Mouse (Mus musculus) CD8-positive naive resting alpha-beta T cell, adult 2 months (primary cell): Measurements from ENCODE around the gene Ly6g6d.

Experiments used
- DNase-seq, 2 experiments: peaks; one replicate each; pipeline ENCODE4 v3.0.0; 2022; ENCODE audit warnings: low read depth in 2 of 2, low spot score in 2 of 2

The Ly6g6d gene

DNA sequence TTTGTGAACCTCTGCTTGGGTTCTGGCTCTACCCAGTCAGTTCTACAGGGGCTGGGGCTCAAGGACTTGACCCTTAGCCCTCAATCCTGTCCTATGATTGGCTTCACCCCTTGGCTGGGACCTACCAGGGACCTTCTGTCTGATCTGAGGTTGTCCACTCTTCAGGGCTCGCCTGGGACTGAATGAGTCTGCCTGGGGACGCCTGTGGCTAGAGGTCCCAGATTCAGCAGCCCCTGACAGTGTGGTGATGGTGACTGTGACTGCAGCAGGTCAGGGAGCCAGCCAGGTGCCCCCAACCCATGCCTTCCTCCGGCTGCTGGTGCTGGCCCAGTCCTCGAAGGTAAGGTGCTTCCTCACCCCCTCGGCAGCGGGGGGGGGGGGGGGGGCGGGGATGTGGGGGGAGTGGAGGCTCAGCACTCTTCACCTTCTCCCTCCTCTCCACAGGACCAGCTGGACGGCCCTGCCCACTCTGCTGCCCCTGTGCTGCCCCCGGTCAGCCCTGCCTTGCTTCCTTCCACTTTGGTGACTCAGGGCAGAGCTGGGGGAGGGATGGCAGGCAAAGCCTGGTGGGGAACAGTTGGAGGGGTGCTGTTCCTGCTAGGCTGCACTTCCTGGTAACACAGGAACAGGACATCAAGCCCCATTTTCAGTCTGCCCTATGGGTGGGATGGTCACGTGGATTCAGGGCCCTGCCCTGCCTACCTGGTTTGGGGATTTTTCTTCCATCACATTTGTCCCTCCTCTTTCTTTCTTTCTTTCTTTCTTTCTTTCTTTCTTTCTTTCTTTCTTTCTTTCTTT, 53.0 kb downstream of the Ly6g6d start:
- DNase-seq = no peak

DNA sequence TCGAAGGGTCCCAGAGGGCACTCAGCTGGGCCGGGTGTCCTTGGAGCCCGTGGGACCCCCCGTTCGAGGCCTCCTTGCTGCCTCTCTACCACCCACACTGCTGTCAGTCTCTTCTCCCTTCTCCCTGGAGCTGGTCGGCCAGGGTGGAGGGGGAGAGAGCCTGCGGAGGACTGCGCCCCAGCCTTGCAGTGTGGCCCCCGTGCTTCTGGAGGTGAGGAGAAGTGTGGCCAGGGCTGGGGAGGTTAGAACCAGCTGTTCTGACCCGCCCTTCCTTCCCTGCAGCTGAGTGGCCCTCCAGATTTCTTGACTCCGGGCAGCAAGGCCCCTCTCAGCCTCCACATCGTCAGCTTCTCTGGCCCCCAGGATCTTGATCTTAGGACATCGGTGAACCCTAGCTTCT, 53.6 kb downstream of the Ly6g6d start:
- DNase-seq = no peak

DNA sequence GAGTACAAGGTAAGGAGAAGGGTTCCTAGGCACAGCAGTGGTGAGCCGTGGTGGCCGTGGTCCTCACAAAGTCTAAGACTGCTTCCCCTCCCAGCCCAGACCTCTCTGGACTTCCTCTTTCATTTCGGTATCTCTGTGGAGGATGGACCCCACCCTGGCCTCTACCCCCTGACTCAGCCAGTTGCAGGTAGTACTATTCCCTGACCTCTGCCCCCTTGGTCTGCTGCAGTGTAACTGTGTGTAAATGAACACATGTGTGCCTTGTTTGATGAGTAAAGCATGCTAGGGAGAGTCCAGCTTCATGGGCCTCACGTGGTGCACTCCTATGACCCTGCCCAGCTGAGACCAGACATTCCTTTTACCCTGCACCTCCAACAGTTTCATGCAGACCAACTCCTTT, 54.1 kb downstream of the Ly6g6d start:
- no peak for DNase-seq

DNA sequence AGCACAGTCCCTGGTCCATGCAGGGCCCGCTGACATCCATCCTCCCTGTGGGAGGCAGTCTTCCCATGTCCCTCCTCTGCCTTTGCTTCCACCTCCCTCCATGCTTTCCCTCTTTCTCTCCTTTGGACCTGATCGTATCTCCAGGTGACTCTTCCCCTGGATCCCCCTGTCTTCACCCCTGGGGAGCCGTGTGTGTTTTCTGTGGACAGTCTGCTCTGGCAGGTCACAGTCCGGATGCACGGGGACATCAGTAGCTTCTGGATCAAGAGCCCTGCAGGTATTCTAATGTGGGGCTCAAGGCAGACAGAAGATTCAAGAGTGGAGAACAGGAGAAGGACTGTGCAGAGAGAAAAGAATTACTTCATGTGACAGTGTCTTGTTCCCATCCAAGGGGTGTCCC, 54.6 kb downstream of the Ly6g6d start:
- DNase-seq = no peak

DNA sequence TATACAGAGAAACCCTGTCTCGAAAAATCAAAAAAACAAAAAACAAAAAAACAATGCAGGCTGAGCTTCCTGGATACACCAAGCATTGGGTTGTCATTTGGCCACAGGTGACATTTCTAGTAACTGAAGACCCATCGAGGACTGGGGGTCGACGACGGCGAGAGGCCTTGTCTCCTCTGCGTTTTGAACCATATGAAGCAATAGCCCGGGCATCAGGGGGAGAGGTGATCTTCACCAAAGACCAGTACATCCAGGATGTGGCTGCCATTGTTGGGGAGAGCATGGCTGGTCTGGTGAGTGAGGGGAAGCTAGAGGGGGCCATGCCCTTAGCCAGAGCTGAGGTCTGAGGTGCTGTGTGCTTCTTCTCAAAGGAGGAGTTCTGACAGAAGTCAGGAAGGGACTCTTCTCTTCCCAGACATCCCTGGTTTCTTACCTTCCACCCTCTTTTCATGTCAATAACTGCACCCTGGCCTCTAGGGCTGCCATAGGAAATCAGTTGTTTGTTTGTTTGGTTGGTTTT, 55.3 kb downstream of the Ly6g6d start:
- no peak for DNase-seq

DNA sequence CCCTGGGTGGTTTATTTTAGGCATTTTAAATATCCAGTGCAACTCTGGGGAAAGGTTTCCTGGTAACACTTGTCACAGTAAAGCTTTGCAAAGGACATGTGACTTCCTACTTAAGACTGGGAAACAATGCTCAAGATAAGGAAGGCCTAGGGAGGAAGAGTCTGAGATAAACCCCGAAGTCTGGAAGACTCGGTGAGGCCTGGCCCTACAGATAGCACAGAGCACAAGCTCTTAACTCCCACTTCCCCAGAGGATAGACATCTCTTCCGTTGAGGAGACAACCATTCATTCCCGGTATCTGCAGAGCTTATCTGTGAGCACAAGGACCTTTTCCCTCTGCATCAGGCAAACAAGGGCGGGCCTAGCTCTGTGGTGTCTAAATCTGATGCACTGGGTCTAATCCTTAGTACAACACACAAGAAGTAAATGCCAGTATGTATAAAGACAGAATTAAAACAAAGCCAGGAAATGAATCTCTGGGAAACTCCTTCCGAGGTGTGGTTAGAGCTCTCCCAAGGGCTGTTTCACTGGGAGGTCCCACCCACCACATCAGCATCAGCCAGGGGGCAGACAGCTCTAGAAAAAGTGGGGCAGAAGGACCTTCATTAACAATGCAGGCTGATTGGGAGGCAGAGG, 55.9 kb downstream of the Ly6g6d start:
- no peak for DNase-seq
